Mouse (Mus musculus): ENCODE data around the gene Rasgrf1.

Rasgrf1 gene

GRCm38 (mm10) chr9:89970271-89970670, 60.6 kb downstream of the Rasgrf1 start:
- in situ Hi-C loops (cut with MboI), result loop anchor here (5.0 kb wide), 1 partner anchor 143 kb away; no protein-coding TSS in a partner anchor

- in situ Hi-C loops (cut with MboI), result loop anchor here (5.0 kb wide), 1 partner anchor 144 kb away; no protein-coding TSS in a partner anchor
Measured at GRCm38 (mm10) chr9:89970886-89971486, 61.3 kb downstream of the Rasgrf1 start.

GRCm38 (mm10) chr9:89972321-89972720, 62.6 kb downstream of the Rasgrf1 start:
- in situ Hi-C loops (cut with MboI), result loop anchor here (5.0 kb wide), 1 partner anchor 145 kb away; no protein-coding TSS in a partner anchor

GRCm38 (mm10) chr9:89973856-89974255, 64.1 kb downstream of the Rasgrf1 start:
- in situ Hi-C loops (cut with MboI), result loop anchor here (5.0 kb wide), 1 partner anchor 147 kb away; no protein-coding TSS in a partner anchor

GRCm38 (mm10) chr9:89974463-89974931, 64.8 kb downstream of the Rasgrf1 start:
- in situ Hi-C loops (cut with MboI), result loop anchor here (5.0 kb wide), 1 partner anchor 147 kb away; no protein-coding TSS in a partner anchor

- in situ Hi-C loops (cut with MboI), result no loop called here
Measured at GRCm38 (mm10) chr9:89976366-89976940, 66.7 kb downstream of the Rasgrf1 start.

GRCm38 (mm10) chr9:89979248-89979647, 69.5 kb downstream of the Rasgrf1 start:
- in situ Hi-C loops (cut with MboI), result no loop called here

- in situ Hi-C loops (cut with MboI), result no loop called here
Measured at GRCm38 (mm10) chr9:89982256-89982655, 72.5 kb downstream of the Rasgrf1 start.

- in situ Hi-C loops (cut with MboI), result no loop called here
Measured at GRCm38 (mm10) chr9:89988053-89988452, 78.3 kb downstream of the Rasgrf1 start.

GRCm38 (mm10) chr9:89988811-89989528, 79.3 kb downstream of the Rasgrf1 start:
- in situ Hi-C loops (cut with MboI), result no loop called here

GRCm38 (mm10) chr9:90006432-90006831, 96.7 kb downstream of the Rasgrf1 start:
- in situ Hi-C loops (cut with MboI), result no loop called here

GRCm38 (mm10) chr9:90007094-90007493, 97.4 kb downstream of the Rasgrf1 start:
- in situ Hi-C loops (cut with MboI), result no loop called here

GRCm38 (mm10) chr9:90008138-90008537, 98.4 kb downstream of the Rasgrf1 start:
- in situ Hi-C loops (cut with MboI), result no loop called here

- in situ Hi-C loops (cut with MboI), result no loop called here
Measured at GRCm38 (mm10) chr9:90011849-90012248, 102.1 kb downstream of the Rasgrf1 start.

- in situ Hi-C loops (cut with MboI), result no loop called here
Measured at GRCm38 (mm10) chr9:90014649-90015048, 104.9 kb downstream of the Rasgrf1 start.

- in situ Hi-C loops (cut with MboI), result no loop called here
Measured at GRCm38 (mm10) chr9:90016204-90016603, 106.5 kb downstream of the Rasgrf1 start.

GRCm38 (mm10) chr9:90020866-90021265, 111.2 kb downstream of the Rasgrf1 start:
- in situ Hi-C loops (cut with MboI), result no loop called here

- in situ Hi-C loops (cut with MboI), result no loop called here
Measured at GRCm38 (mm10) chr9:90021442-90021841, 111.7 kb downstream of the Rasgrf1 start.

GRCm38 (mm10) chr9:90027709-90028108, 118.0 kb downstream of the Rasgrf1 start:
- in situ Hi-C loops (cut with MboI), result no loop called here

- in situ Hi-C loops (cut with MboI), result no loop called here
Measured at GRCm38 (mm10) chr9:90033922-90034321, 124.2 kb downstream of the Rasgrf1 start.

GRCm38 (mm10) chr9:90035168-90035567, 125.5 kb downstream of the Rasgrf1 start:
- in situ Hi-C loops (cut with MboI), result no loop called here

- in situ Hi-C loops (cut with MboI), result no loop called here
Measured at GRCm38 (mm10) chr9:90035794-90036193, 126.1 kb downstream of the Rasgrf1 start.

- in situ Hi-C loops (cut with MboI), result no loop called here
Measured at GRCm38 (mm10) chr9:90036313-90036712, 126.6 kb downstream of the Rasgrf1 start.
